Mouse (Mus musculus): ENCODE data around the gene Eva1c. TPM values are rescaled to one million over a fixed set of nuclear protein-coding genes. Genes with fewer than 3 reads are reported as not detected.

Eva1c gene
- total and polyA plus RNA-seq, 3 experiments: not detected

GRCm38 (mm10) chr16:90953147-90953546 is 126.6 kb downstream of the Eva1c start:
- H3K27ac ChIP-seq (ENCODE audit: insufficient read depth, low read depth): no peak overlapping the region
- DNase-seq (ENCODE audit: extremely low read depth): no peak
- no peak overlapping the region for H3K4me2 ChIP-seq (ENCODE audit: insufficient read depth, low read depth, poor library complexity, severe bottlenecking)
- H3K9ac ChIP-seq (ENCODE audit: insufficient read depth, low read depth): no peak overlapping the region
- H3K27me3 ChIP-seq (replicated peaks): no peaks in the 10 kb centered on the region
- in situ Hi-C loops (cut with MboI; ENCODE audit: low pct_ligation_motif_present, low pct_unique_long_range_greater_than_20kb, low sequenced_read_pairs): no loop called here
- dilution Hi-C loops (cut with MboI; ENCODE audit: extremely low pct_ligation_motif_present, extremely low pct_unique_long_range_greater_than_20kb, low sequenced_read_pairs): no loop called here
- no peak overlapping the region for H3K4me3 ChIP-seq (replicated peaks in 1 of 3; ENCODE audit: low read depth in 2 of 3, low read length in 2 of 3, poor library complexity in 1 of 3)
- no peaks in the 10 kb centered on the region for H3K79me2 ChIP-seq (replicated peaks; ENCODE audit: control insufficient read depth, extremely low read depth, insufficient read depth, poor library complexity, severe bottlenecking)
- H3K36me3 ChIP-seq (replicated peaks in 1 of 2; ENCODE audit: control insufficient read depth in 1 of 2, insufficient read depth in 1 of 2, low read length in 1 of 2): peaks cover 29 to 65% of the 10 kb centered on the region in 2 experiments
- no peak for TF ChIP-seq NRF1 (IDR thresholded peaks at IDR 0.05; ENCODE audit: low read depth, low read length)
- TF ChIP-seq MAFK (IDR thresholded peaks at IDR 0.05; ENCODE audit: insufficient replicate concordance, low read length): no peak
- no peak for TF ChIP-seq ELF1 (IDR thresholded peaks at IDR 0.05; ENCODE audit: low read depth, low read length)
- no peak for TF ChIP-seq IRF4 (IDR thresholded peaks at IDR 0.05; ENCODE audit: low read depth, low read length)
- no peak for TF ChIP-seq POLR2A (IDR thresholded peaks at IDR 0.05; ENCODE audit: low read depth, low read length)
- TF ChIP-seq TCF12 (IDR thresholded peaks at IDR 0.05; ENCODE audit: low read depth, low read length): no peak
- TF ChIP-seq POLR2AphosphoS2 (IDR thresholded peaks at IDR 0.05; ENCODE audit: low read depth, low read length): no peak
- TF ChIP-seq ZKSCAN1 (IDR thresholded peaks at IDR 0.05; ENCODE audit: borderline replicate concordance, low read depth, low read length): no peak
- TF ChIP-seq UBTF (IDR thresholded peaks at IDR 0.05; ENCODE audit: low read depth, low read length): no peak
- no peak for TF ChIP-seq ZC3H11A (IDR thresholded peaks at IDR 0.05; ENCODE audit: low read depth, low read length)
- no peak for TF ChIP-seq CHD2 (IDR thresholded peaks at IDR 0.05; ENCODE audit: low read length)
- no peak for TF ChIP-seq MEF2A (IDR thresholded peaks at IDR 0.05; ENCODE audit: borderline replicate concordance, low read depth, low read length)
- no peaks in the 10 kb centered on the region for H3K9me3 ChIP-seq (replicated peaks; ENCODE audit: low read length)
- H3K4me1 ChIP-seq (ENCODE audit: control insufficient read depth in 1 of 2, insufficient read depth in 2 of 2): no peaks in the 10 kb centered on the region

DNA sequence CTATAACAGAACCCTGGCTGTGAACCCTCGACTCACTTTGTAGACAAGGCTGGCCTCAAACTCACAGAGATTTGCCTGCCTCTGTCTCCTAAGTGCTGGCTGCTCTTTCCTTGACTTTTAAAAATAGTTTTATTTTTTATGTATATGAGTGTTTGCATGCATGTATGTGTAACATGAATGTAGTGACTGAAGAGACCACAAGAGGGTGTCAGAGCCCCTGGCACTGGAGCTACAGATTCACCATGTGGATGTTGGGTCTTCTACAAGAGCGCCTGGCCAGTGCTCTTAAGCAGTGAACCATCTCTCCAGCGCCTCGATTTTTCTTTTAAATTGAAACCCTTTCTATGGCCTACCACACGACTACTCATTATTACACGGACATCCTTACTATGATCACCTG is 127.3 kb downstream of the Eva1c start:
- no peaks in the 10 kb centered on the region for H3K4me1 ChIP-seq (ENCODE audit: control insufficient read depth in 1 of 2, insufficient read depth in 2 of 2)
- peak; percentile 45 for DNase-seq (ENCODE audit: extremely low read depth)
- no peaks in the 10 kb centered on the region for H3K27me3 ChIP-seq (replicated peaks)
- H3K4me3 ChIP-seq (replicated peaks in 1 of 3; ENCODE audit: low read depth in 2 of 3, low read length in 2 of 3, poor library complexity in 1 of 3): no peak overlapping the region
- H3K9me3 ChIP-seq (replicated peaks; ENCODE audit: low read length): no peaks in the 10 kb centered on the region
- H3K4me2 ChIP-seq (ENCODE audit: insufficient read depth, low read depth, poor library complexity, severe bottlenecking): no peak overlapping the region
- TF ChIP-seq CTCF (conservative IDR thresholded peaks at IDR 0.05 in 1 of 2, IDR thresholded peaks at IDR 0.05 in 1 of 2; ENCODE audit: low read depth in 2 of 2, low read length in 2 of 2) (peak; percentile 26 to 61; a peak in 2 of 4 replicates), TBP (conservative IDR thresholded peaks at IDR 0.05; ENCODE audit: low read depth, low read length) (no peak), ZNF384 (IDR thresholded peaks at IDR 0.05; ENCODE audit: low read depth, low read length) (no peak), SMC3 (IDR thresholded peaks at IDR 0.05; ENCODE audit: low read depth, low read length) (peak; percentile 55), RAD21 (IDR thresholded peaks at IDR 0.05; ENCODE audit: low read depth, low read length) (peak; percentile 62)
- in situ Hi-C loops (cut with MboI; ENCODE audit: low pct_ligation_motif_present, low pct_unique_long_range_greater_than_20kb, low sequenced_read_pairs) (no loop called here), dilution Hi-C loops (cut with MboI; ENCODE audit: extremely low pct_ligation_motif_present, extremely low pct_unique_long_range_greater_than_20kb, low sequenced_read_pairs) (no loop called here)
- H3K9ac ChIP-seq (ENCODE audit: insufficient read depth, low read depth): no peak overlapping the region
- H3K27ac ChIP-seq (ENCODE audit: insufficient read depth, low read depth): no peak overlapping the region
- H3K79me2 ChIP-seq (replicated peaks; ENCODE audit: control insufficient read depth, extremely low read depth, insufficient read depth, poor library complexity, severe bottlenecking): no peaks in the 10 kb centered on the region
- peaks cover 31 to 71% of the 10 kb centered on the region in 2 experiments for H3K36me3 ChIP-seq (replicated peaks in 1 of 2; ENCODE audit: control insufficient read depth in 1 of 2, insufficient read depth in 1 of 2, low read length in 1 of 2)

Other genes with a start within 250 kb of the Eva1c start
- 49.0 and 51.7 TPM in 2 replicates for gene Mis18a, start 99.3 kb upstream of the Eva1c start, total RNA-seq (2012; rRNA removed)
- gene Mis18a, start 99.3 kb upstream of the Eva1c start, total RNA-seq (2014; rRNA removed): 113 and 120 TPM in 2 replicates
- 38.3 and 40.5 TPM in 2 replicates for gene Mis18a, start 99.3 kb upstream of the Eva1c start, polyA plus RNA-seq (2012; ENCODE audit: insufficient read length, low read depth)
- gene Mrap, start 88.5 kb upstream of the Eva1c start, total RNA-seq (2012; rRNA removed): not detected in 2 replicates
- gene Mrap, start 88.5 kb upstream of the Eva1c start, total RNA-seq (2014; rRNA removed): not detected in 2 replicates
- gene Mrap, start 88.5 kb upstream of the Eva1c start, polyA plus RNA-seq (2012; ENCODE audit: insufficient read length, low read depth): not detected in 2 replicates
- 29.4 and 41.1 TPM in 2 replicates for gene Urb1, start 16.3 kb upstream of the Eva1c start, total RNA-seq (2012; rRNA removed)
- gene Urb1, start 16.3 kb upstream of the Eva1c start, total RNA-seq (2014; rRNA removed): 21.1 and 23.9 TPM in 2 replicates
- gene Urb1, start 16.3 kb upstream of the Eva1c start, polyA plus RNA-seq (2012; ENCODE audit: insufficient read length, low read depth): 26.5 and 34.5 TPM in 2 replicates
- 67.0 and 69.0 TPM in 2 replicates for gene Cfap298, start 108.4 kb downstream of the Eva1c start, total RNA-seq (2012; rRNA removed)
- gene Cfap298, start 108.4 kb downstream of the Eva1c start, total RNA-seq (2014; rRNA removed): 41.8 and 55.9 TPM in 2 replicates
- gene Cfap298, start 108.4 kb downstream of the Eva1c start, polyA plus RNA-seq (2012; ENCODE audit: insufficient read length, low read depth): 127 and 160 TPM in 2 replicates
- 8.1 and 8.4 TPM in 2 replicates for gene Synj1, start 184.6 kb downstream of the Eva1c start, total RNA-seq (2012; rRNA removed)
- 3.6 and 4.6 TPM in 2 replicates for gene Synj1, start 184.6 kb downstream of the Eva1c start, total RNA-seq (2014; rRNA removed)
- gene Synj1, start 184.6 kb downstream of the Eva1c start, polyA plus RNA-seq (2012; ENCODE audit: insufficient read length, low read depth): 12.2 and 20.7 TPM in 2 replicates
- 38.5 and 39.4 TPM in 2 replicates for gene Paxbp1, start 217.8 kb downstream of the Eva1c start, total RNA-seq (2012; rRNA removed)
- 74.4 and 96.9 TPM in 2 replicates for gene Paxbp1, start 217.8 kb downstream of the Eva1c start, total RNA-seq (2014; rRNA removed)
- 69.7 and 77.1 TPM in 2 replicates for gene Paxbp1, start 217.8 kb downstream of the Eva1c start, polyA plus RNA-seq (2012; ENCODE audit: insufficient read length, low read depth)